Mouse (Mus musculus) kidney, adult 2 months (tissue): ENCODE data around the gene Hdac7.

Experiments
- CTCF ChIP-seq: fragments of 200-500 bp; conservative IDR thresholded peaks from 2 replicates; pipeline ENCODE4 v1.5.1; 2011; ENCODE audit warnings: low read depth, mild to moderate bottlenecking, control low read depth, low read length, moderate library complexity, mixed read lengths; ENCODE audit not compliant: insufficient read depth, insufficient read length
- POLR2A ChIP-seq: fragments of 200-500 bp; IDR thresholded peaks from one replicate; pipeline ENCODE4 v1.6.1; 2011; ENCODE audit warnings: low read depth, low read length, control low read depth

DNA sequence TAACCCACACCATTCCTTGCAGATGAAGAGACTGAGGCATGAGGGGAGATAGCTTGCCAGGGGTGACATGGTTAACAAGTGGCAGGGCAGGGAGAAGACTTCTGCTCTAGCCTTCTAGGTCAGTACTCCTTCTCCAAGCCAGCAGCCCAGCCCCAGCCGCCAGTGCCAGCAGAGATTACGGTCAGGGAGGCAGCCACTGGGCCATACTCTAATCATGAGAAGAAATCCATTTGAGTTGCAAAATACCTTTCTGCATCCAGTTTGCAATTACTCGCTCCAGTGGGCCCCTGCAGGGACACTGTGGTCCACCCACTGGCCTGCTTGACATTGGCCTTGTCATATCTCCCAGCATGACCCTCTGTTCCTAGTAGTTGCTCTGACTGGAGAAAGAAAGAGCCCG lies 5.9 kb downstream of the Hdac7 start:
- no peak for TF ChIP-seq CTCF
- no peak for TF ChIP-seq POLR2A
